Mouse (Mus musculus) cerebellum, adult 2 months (tissue): ENCODE results near the gene Gm45623. TPM values are rescaled to one million over a fixed set of nuclear protein-coding genes. Genes with fewer than 3 reads are reported as not detected.

ENCODE experiments used
- DNase-seq, 2 experiments: peaks; one replicate each; pipeline ENCODE4 v3.0.0; 2021
- H3K27ac ChIP-seq: fragments of 200-500 bp; 2 replicates; pipeline ENCODE4 v1.5.1; 2012; ENCODE audit warnings: low read length, control low read depth, inconsistent platforms; ENCODE audit not compliant: insufficient read depth
- H3K27me3 ChIP-seq: fragments of 200-500 bp; 2 replicates; pipeline ENCODE4 v1.6.1; 2012; ENCODE audit warnings: inconsistent platforms, mild to moderate bottlenecking, low read length, moderate library complexity; ENCODE audit not compliant: control insufficient read depth, insufficient read depth
- H3K4me1 ChIP-seq: fragments of 200-500 bp; 2 replicates; pipeline ENCODE4 v1.6.1; 2011; ENCODE audit warnings: low read length; ENCODE audit not compliant: control insufficient read depth, insufficient read depth
- H3K4me3 ChIP-seq: fragments of 200-500 bp; replicated peaks from 2 replicates; pipeline ENCODE3; 2011; ENCODE audit warnings: mild to moderate bottlenecking, low read depth, low read length, control low read depth; ENCODE audit not compliant: insufficient read depth
- CTCF ChIP-seq: fragments of 200-500 bp; IDR thresholded peaks from 2 replicates; pipeline ENCODE4 v1.5.1; 2011; ENCODE audit warnings: low read depth, mild to moderate bottlenecking, control low read depth, low read length, moderate library complexity, borderline replicate concordance; ENCODE audit not compliant: insufficient read depth
- POLR2A ChIP-seq: fragments of 200-500 bp; IDR thresholded peaks from 2 replicates; pipeline ENCODE4 v1.6.1; 2011; ENCODE audit warnings: low read length, control low read depth, borderline replicate concordance; ENCODE audit not compliant: insufficient read depth
- WGBS: fragments of 180-500 bp; shearing (Covaris S2); methylation state at CpG from one replicate; pipeline ENCODE4 v1.1.7; 2018; 5-methylcytosine and 5-hydroxymethylcytosine counted together
- polyA plus RNA-seq: library from polyadenylated mRNA; depleted of rRNA; stranded (reverse); fragments of >200 nt; gene quantifications from 2 replicates; pipeline ENCODE4 v1.2.3, GENCODE M21; 2012

Gene Gm45623
- polyA plus RNA-seq, 1 experiment, result 1.6 TPM

DNA sequence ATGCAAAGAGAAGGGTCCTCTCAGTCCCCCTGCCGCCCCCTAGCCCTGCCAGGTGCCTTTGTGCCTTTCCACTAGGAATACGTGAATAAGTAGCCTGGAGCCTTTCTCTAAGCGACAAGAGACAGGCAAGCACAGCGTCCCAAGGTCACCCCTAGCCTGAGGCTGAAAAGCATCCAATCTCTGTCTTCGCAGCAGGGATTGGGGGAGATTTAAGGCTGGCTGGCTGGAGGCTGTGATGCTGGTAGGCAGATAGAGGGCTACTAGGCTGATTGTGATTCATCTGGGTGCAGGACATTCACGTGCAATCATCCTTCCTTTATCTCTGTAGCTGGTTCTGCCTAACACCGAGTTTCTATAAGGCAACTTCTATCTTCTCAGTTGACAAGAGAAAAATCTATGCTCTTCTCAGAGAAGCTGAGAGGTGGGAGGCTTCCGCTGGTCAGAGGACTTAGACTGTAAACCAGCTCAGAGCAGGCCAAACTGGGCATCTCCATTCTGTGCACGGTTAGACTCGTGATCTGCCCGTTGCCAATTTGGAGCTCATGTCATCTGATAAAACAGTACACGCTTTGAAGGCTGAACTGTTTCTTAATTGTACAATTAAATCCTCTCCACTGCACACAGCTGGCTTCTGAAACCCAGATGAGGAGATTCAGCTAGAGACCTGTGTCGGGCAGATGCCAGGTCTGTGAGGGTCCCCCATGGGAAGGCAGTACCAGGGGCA is 27.3 kb upstream of the Gm45623 start:
- Histone ChIP-seq H3K27me3 (no peaks in the 10 kb centered on the region; the same call in 1 of the 2 replicates), H3K27ac (no peak overlapping the region; the same call in 1 of the 2 replicates), H3K4me1 (no peaks in the 10 kb centered on the region), H3K4me3 (no peak overlapping the region)
- TF ChIP-seq CTCF, result no peak
- TF ChIP-seq POLR2A, result no peak
- no peak for DNase-seq
- WGBS, result 53% methylated on average over 13 of the region's 13 CpGs

DNA sequence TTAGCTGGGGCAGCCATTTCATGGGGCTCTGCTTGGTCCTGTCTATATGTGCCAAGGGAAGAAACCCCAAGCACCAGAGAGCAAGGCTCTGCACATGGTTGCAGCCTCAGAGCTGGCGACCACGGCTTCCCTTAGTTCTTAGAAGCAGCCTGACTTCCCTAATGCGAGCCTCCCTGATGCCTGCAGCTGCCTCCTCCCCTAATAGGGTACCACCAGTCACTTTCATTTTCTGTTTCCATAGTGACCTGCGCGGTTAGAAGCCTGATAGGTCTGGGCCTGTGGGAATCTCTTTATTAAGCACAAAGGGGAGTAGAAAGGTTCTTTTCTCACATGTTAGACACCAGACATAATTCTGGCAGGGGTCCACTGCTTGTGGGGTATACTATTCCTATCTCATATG is 20.7 kb upstream of the Gm45623 start:
- no peaks in the 10 kb centered on the region; the same call in 1 of the 2 replicates for H3K27me3 ChIP-seq
- 44% methylated on average over 5 of the region's 5 CpGs for whole genome bisulfite sequencing
- no peaks in the 10 kb centered on the region for H3K4me1 ChIP-seq
- TF ChIP-seq CTCF (no peak), POLR2A (no peak)
- DNase-seq, result no peak
- H3K27ac ChIP-seq, result no peak overlapping the region
- H3K4me3 ChIP-seq, result no peak overlapping the region

DNA sequence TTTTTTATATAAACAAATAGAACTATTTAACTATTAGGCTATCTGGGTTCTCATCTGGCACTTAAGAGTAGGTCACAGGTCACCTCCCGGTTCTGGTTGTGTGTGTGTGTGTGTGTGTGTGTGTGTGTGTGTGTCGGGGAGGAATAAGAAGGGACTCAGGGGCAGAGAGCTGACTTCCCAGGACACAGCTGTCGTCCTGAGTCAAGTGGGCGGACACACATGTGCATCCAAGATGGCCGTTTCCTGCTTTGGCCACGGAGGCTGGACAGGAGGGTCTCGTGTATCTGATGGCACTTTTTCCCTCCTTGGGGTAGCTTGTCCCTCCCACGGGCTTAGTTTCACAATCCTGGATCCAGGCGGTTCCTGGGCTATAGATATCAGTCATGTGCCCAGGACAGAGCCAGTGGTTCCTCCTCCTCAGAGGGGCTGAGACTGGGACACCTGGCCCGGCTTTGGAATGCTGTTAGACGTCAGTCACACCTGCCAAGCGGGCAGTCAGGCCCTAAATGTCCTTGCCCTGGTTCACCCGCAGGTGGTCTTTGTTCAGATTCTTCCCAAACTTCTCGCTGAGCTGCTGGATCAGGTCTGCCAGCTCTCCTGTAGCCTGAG is 19.7 kb upstream of the Gm45623 start:
- no peak overlapping the region for H3K27ac ChIP-seq
- 52% methylated on average over 14 of the region's 14 CpGs for WGBS
- no peak for DNase-seq
- H3K27me3 ChIP-seq, result no peaks in the 10 kb centered on the region; the same call in 1 of the 2 replicates
- no peak for TF ChIP-seq POLR2A
- no peak for TF ChIP-seq CTCF
- no peak overlapping the region for H3K4me3 ChIP-seq
- no peaks in the 10 kb centered on the region for H3K4me1 ChIP-seq

DNA sequence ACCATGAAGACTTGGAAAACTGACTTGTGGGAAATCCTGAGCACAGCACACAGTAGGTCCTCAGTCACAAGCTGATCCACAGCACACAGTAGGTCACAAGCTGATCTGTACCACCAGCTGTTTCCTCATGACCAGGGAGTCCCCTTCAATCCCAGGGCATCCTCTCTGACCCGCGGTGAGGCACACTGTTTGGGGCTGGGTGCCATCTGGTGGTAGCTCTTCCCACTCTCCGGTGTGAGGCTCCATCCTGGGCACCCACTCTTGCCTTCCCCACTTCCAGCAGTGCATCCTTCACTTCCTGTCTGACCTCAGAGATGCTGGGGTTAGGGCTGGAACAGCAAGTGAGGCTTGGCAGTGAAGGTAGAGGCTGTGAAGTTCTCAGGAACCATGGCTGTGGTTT is 19.0 kb upstream of the Gm45623 start:
- Histone ChIP-seq H3K4me3 (no peak overlapping the region), H3K27me3 (no peaks in the 10 kb centered on the region; the same call in 1 of the 2 replicates), H3K27ac (no peak overlapping the region), H3K4me1 (no peaks in the 10 kb centered on the region)
- 33% methylated on average over 3 of the region's 3 CpGs for WGBS
- peak; percentile 24; the same call in 1 of the 2 replicates for TF ChIP-seq CTCF
- TF ChIP-seq POLR2A, result no peak
- no peak for DNase-seq

DNA sequence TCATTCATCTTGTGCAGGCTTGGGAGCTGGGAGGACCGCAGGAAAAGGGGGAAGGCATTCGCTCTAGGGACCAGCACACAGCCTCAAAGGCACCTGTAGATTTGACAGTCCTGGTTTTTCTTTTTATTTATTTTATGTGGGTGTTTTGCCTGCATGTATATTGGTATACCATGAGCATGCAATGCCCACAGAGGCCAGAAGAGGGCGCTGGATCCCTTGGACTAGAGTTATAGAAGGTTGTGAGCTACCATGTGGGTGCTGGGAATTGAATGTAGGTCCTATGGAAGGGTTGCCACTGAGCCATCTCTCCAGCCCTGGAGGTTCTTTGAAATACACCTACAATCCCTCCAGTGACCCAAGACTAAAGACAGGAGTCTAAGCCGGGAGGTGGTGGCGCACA is 17.2 kb upstream of the Gm45623 start:
- WGBS, result 58% methylated on average over 5 of the region's 5 CpGs
- no peaks in the 10 kb centered on the region for H3K4me1 ChIP-seq
- no peak overlapping the region for H3K27ac ChIP-seq

DNA sequence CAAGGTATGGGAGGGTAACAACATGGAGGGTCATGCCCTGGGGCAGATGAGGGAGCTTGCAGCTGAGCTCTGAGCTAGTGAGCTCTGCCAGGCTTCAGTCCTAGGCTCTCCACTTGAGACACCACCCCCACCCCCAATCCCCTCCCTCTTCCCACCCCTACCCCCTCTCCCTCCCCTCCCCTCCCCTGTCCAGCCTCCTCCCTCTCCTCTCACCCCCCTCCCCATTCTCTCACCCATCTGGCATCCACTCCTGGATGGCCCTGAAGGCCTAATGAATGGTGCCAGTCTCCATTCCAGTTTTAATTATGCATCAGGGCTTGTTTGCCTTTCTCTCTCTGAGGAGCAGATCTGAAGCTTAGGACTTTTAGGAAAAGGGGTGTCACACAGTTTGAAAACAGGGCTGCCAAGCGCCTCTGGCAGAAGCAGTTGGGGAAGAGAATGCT is 16.5 kb upstream of the Gm45623 start:
- peak in 1 of 2 experiments; percentile 10 for DNase-seq
- Histone ChIP-seq H3K4me3 (no peak overlapping the region), H3K27me3 (no peaks in the 10 kb centered on the region), H3K4me1 (no peaks in the 10 kb centered on the region), H3K27ac (no peak overlapping the region)
- WGBS, result 56% methylated on average over 1 of the region's 1 CpGs
- TF ChIP-seq CTCF, result no peak
- TF ChIP-seq POLR2A, result no peak

More for the DNA sequence above, 17.2 kb upstream of the Gm45623 start:
- no peak for DNase-seq
- TF ChIP-seq POLR2A (no peak), CTCF (0 out of 2 replicates have a peak, but pooled peaks have one; percentile 3)
- H3K27me3 ChIP-seq, result no peaks in the 10 kb centered on the region
- no peak overlapping the region for H3K4me3 ChIP-seq

DNA sequence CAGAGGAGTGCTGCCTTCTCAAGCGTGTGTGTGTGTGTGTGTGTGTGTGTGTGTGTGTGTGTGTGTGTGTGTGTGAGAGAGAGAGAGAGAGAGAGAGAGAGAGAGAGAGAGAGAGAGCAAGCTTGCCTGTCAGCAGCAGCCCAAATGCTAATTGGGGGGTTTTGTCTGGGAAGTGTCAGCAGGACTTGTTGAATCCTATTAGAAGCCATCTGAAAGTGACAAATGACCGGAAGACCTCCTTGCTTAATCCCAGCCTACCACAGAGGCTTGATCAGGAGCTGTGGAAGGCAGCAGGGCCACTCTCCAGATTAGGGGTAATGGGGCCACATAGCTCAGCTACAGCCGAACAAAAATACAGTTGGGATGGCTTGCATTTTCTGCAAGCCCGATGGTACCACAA is 15.8 kb upstream of the Gm45623 start:
- no peak for DNase-seq
- H3K4me1 ChIP-seq, result no peaks in the 10 kb centered on the region
- 61% methylated on average over 4 of the region's 4 CpGs for WGBS
- H3K27me3 ChIP-seq, result no peaks in the 10 kb centered on the region
- no peak overlapping the region for H3K4me3 ChIP-seq
- H3K27ac ChIP-seq, result no peak overlapping the region
- TF ChIP-seq CTCF, result no peak
- no peak for TF ChIP-seq POLR2A

DNA sequence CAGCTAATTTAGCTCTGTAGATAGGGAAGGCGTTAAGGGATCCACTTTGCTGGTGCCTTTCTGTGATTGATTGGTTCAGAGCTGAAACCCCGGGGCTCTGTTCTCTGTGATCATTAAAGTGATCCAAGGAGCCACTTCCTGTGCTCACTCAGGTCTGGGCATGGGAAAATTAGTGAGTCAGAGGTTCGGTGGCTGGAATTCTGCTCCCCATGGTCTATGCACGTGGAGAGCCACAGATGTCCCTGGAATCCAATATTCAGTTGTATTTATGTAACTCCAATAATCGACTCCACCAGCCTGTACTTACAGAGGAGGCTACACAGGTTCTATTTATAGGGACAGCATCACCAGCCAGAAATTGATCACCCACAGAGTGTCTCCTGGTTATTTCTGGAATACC is 12.6 kb upstream of the Gm45623 start:
- Histone ChIP-seq H3K4me1 (no peaks in the 10 kb centered on the region), H3K27me3 (no peaks in the 10 kb centered on the region), H3K27ac (no peak overlapping the region), H3K4me3 (no peak overlapping the region)
- TF ChIP-seq CTCF, result no peak
- no peak for TF ChIP-seq POLR2A
- WGBS, result 37% methylated on average over 5 of the region's 5 CpGs
- no peak for DNase-seq
